Mouse (Mus musculus) kidney, postnatal 25 days (tissue): ENCODE measurements around the gene Pdzd2.

ENCODE experiments used
- DNase-seq, 2 experiments: peaks; one replicate each; pipeline ENCODE4 v3.0.0; 2021; ENCODE audit warnings: mixed read lengths in 2 of 2

Gene Pdzd2

GRCm38 (mm10) chr15:12739277-12740247 is at the start of gene Pdzd2:
Gene Pdzd2 (minus strand): TSS chr15:12739924.
- DNase-seq, result peak; percentile 95 to 96

- no peak for DNase-seq
Measured at GRCm38 (mm10) chr15:12789406-12789867, 49.7 kb upstream of the Pdzd2 start.

- DNase-seq, result no peak
Measured at GRCm38 (mm10) chr15:12788536-12788935, 48.8 kb upstream of the Pdzd2 start.

GRCm38 (mm10) chr15:12781729-12782326 is 42.1 kb upstream of the Pdzd2 start:
- no peak for DNase-seq

- DNase-seq, result no peak
Measured at GRCm38 (mm10) chr15:12781296-12781695, 41.6 kb upstream of the Pdzd2 start.

GRCm38 (mm10) chr15:12774149-12774753 is 34.5 kb upstream of the Pdzd2 start:
- no peak for DNase-seq

GRCm38 (mm10) chr15:12770958-12771357 is 31.2 kb upstream of the Pdzd2 start:
- DNase-seq, result no peak

- DNase-seq, result no peak
Measured at GRCm38 (mm10) chr15:12766848-12767247, 27.1 kb upstream of the Pdzd2 start.

- no peak for DNase-seq
Measured at GRCm38 (mm10) chr15:12763147-12763546, 23.4 kb upstream of the Pdzd2 start.

GRCm38 (mm10) chr15:12762258-12762913 is 22.7 kb upstream of the Pdzd2 start:
- no peak for DNase-seq

GRCm38 (mm10) chr15:12760747-12761146 is 21.0 kb upstream of the Pdzd2 start:
- no peak for DNase-seq

GRCm38 (mm10) chr15:12758461-12758860 is 18.7 kb upstream of the Pdzd2 start:
- DNase-seq, result no peak

- no peak for DNase-seq
Measured at GRCm38 (mm10) chr15:12757757-12758156, 18.0 kb upstream of the Pdzd2 start.

GRCm38 (mm10) chr15:12753201-12753600 is 13.5 kb upstream of the Pdzd2 start:
- peak in 1 of 2 experiments; percentile 4 for DNase-seq

GRCm38 (mm10) chr15:12750963-12751362 is 11.2 kb upstream of the Pdzd2 start:
- no peak for DNase-seq

GRCm38 (mm10) chr15:12749549-12750301 is 10.0 kb upstream of the Pdzd2 start:
- peak; percentile 6 to 43 for DNase-seq

- DNase-seq, result no peak
Measured at GRCm38 (mm10) chr15:12742117-12742906, 2.6 kb upstream of the Pdzd2 start.

- DNase-seq, result no peak
Measured at GRCm38 (mm10) chr15:12738301-12739093, 1.2 kb downstream of the Pdzd2 start.

GRCm38 (mm10) chr15:12735208-12735607 is 4.5 kb downstream of the Pdzd2 start:
- DNase-seq, result no peak

GRCm38 (mm10) chr15:12734221-12734620 is 5.5 kb downstream of the Pdzd2 start:
- DNase-seq, result no peak
